Mouse (Mus musculus): ENCODE measurements at regions not wholly inside any gene's neighbourhood (a gene's known extent, or its start where the extent isn't known, plus 50 kb on each side); places are given as distances from the start of the nearest gene placed in this dataset.

GRCm38 (mm10) chr11:52618646-52619045, 145.8 kb upstream of the Fstl4 start:
- in situ Hi-C loops (cut with MboI; ENCODE audit: unreplicated experiment in 2 of 2), result no loop called here

DNA sequence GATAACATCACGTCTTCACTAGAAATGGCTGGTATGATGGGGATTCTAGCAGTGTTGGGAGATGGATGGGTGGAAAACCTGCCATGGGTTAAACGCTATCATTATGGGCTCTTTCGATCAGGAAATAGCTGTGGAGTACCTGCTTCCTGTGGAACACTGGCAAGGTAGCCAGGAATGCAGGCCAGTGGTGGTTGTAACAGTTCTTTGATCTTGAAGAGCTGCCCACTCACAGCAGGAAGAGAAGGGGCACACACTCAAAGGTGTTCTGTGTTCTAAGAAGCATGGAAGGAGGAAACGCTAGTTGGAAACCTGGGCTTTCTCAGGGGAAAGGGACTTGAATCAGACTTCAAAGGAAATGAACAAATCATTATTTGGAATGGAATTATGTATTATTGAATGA, 141.6 kb upstream of the Fstl4 start:
- in situ Hi-C loops (cut with MboI; ENCODE audit: unreplicated experiment in 2 of 2), result no loop called here

- in situ Hi-C loops (cut with MboI; ENCODE audit: unreplicated experiment in 2 of 2), result no loop called here
Observed at GRCm38 (mm10) chr11:52628875-52629274, 135.6 kb upstream of the Fstl4 start.

- in situ Hi-C loops (cut with MboI; ENCODE audit: unreplicated experiment in 2 of 2), result no loop called here
Observed at GRCm38 (mm10) chr11:52629776-52630175, 134.7 kb upstream of the Fstl4 start.

DNA sequence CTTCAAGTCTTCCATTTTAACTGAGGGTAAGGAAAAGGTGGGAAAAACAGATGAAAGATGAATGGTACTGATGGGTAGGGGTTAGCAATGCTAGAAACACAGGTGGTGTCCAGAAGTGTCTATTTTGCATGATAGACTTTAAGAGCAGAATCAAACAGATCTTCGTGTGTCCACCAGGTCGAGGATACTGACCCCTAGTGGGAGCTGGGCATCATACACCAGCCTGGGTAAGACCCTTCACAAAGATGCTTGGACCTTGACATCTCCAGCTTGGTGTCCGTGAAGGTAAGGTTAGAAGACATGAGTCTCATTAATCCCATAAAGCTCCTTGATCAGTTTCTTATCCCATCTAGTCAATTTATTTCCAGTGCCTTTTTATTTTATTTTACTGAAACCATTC, 132.9 kb upstream of the Fstl4 start:
- in situ Hi-C loops (cut with MboI; ENCODE audit: unreplicated experiment in 2 of 2), result no loop called here

- in situ Hi-C loops (cut with MboI; ENCODE audit: unreplicated experiment in 2 of 2), result no loop called here
Observed at GRCm38 (mm10) chr11:52634189-52634588, 130.2 kb upstream of the Fstl4 start.

DNA sequence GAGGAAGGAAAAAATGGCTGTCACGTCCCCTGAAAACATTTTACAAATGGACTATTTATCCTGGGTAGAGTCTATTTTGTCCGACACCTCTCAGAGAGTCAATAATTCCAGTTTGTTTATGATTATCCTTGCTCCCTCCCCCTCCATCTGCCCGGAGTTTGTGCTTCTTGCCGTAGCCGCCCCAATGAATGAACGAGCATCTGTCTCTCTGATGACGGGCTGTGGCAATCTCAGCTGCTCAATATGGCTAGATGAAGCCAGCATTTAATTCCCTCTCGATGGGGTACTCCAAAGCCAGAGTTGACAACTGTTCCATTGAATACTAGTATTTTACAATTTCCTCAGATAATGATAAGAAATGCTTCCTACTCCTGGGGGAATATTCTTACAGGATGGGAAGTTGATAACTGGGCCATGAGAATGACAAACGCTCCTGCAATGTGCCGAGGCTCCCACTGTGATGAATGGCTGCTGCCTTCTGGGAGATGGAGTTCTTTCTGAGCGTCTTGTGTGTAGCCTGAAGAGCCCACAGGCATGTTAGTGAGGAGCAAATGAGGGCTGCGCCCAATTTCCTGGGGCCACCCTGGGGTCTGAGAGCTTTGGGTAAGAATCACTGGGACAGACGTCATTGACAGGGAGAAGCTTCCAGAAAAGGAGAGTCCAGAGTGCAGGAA, 128.6 kb upstream of the Fstl4 start:
- in situ Hi-C loops (cut with MboI; ENCODE audit: unreplicated experiment in 2 of 2), result no loop called here

- in situ Hi-C loops (cut with MboI; ENCODE audit: unreplicated experiment in 2 of 2), result no loop called here
Observed at GRCm38 (mm10) chr11:52638939-52639338, 125.5 kb upstream of the Fstl4 start.

DNA sequence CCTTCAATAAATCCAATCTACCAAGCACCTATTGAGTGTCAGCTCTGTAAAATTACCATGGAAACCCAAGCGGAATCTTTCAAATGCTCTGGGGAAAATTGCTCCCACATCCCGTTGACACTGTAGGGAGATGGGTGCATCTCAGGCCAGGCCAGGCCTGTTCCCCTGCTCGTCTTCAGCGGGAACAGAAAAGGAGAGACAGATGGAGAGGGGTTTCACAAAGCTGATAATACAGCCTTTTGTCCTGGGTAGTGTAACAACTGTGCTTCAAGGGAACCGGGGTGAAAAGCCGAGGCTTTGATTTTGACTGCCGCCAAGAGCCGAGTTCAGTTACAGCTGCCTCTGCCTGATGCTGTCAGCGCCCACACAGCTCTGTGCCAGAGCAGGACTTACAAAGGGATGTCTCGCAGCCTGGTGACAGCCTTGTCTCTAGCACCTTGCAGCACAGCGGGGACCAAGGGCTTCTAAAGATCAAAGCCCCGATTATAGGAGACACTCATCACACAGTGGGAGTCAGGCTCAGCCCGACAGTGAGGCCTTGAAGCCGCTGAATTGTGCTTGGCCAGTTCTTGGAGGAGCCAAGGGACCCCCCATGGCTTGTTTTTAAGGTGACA, 122.6 kb upstream of the Fstl4 start:
- in situ Hi-C loops (cut with MboI; ENCODE audit: unreplicated experiment in 2 of 2), result no loop called here

DNA sequence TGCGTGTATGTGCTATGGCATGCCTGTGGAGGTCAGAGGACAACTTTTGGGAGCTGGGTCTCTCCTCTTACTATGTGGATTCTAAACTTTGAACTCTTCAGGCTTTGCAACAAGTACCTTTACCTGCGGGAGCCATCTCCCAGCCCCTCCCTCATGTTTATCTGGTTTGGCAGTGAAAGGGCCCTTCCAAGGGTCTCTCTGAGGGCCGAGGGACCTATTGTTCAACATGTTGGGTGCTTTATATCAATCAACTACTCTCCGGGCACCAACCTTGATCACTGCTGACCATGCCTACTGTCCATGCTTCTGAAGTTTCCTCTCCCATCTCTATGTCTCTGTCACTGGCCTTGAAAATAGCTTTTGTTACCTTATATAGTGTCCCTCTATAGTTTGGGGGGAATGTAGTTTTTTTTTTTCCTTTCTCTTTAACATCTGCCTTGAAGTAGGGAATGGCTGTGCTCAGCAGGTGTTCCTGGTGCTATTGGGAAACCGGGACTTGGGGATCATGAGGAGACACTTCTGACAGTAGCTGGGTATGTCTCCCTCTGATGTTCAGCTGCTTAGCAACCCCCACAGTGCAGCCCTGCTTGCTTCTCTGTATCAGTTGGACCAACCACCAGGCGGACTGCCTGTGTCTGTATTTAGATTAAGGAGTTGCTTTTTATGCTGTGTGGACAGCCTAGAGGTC, 120.2 kb upstream of the Fstl4 start:
- in situ Hi-C loops (cut with MboI; ENCODE audit: unreplicated experiment in 2 of 2), result no loop called here

- in situ Hi-C loops (cut with MboI; ENCODE audit: unreplicated experiment in 2 of 2), result no loop called here
Observed at GRCm38 (mm10) chr11:52648176-52648839, 116.1 kb upstream of the Fstl4 start.

GRCm38 (mm10) chr11:52648849-52649400, 115.5 kb upstream of the Fstl4 start:
- in situ Hi-C loops (cut with MboI; ENCODE audit: unreplicated experiment in 2 of 2), result no loop called here

- in situ Hi-C loops (cut with MboI; ENCODE audit: unreplicated experiment in 2 of 2), result no loop called here
Observed at GRCm38 (mm10) chr11:52654640-52655039, 109.8 kb upstream of the Fstl4 start.

DNA sequence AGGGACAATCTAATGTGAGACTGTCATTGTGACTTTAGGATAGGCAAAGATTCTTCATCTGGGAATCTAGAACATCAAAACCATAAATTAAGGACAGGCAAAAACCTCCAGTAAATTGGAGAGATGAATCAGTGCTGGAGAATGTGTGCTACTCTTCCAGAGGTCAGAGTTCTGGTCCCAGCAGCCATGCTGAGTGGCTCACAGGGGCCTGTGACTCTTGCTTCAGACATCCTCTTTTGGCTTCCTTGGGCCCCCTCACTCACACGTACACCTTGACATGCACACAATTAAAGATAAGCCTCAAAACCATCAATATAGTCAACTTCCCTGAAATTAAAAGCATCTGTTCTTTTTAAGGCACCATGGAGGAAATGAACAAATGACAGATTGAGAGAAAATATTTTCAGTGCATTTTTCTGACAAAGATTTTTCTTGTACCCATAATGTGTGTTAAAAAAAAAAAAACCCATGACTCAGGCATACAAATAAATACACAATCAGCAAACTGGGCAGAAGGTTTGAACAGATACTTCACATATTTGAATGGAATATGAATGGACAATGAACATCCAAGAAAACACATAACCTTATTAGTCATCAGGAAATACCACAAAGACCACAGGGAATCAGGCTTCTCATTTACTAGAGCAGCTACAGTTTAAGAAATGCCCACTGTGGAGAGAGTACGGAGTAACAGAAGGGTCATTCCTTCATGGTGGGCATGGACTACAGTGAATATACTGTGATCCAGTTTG, 108.5 kb upstream of the Fstl4 start:
- in situ Hi-C loops (cut with MboI; ENCODE audit: unreplicated experiment in 2 of 2), result no loop called here

DNA sequence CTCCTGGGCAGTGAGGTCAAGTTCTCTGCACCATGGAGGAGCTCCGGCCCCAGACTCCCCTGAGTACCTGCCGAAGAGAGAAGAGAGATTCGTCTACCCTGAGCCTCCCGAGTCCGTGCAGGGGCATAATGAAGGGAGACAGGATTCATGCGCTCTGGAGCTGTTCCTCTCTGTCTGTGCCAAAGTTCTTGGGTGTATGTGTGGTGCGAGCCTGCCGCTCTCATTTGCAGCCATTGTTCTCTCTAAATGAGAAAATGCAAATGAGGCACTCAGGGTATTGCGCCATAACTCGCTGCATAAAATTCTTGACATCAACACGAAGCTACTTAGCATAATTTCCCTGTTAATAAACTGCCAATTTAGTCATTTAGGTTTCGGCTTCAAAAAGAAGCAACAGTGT, 103.2 kb upstream of the Fstl4 start:
- in situ Hi-C loops (cut with MboI; ENCODE audit: unreplicated experiment in 2 of 2), result no loop called here

DNA sequence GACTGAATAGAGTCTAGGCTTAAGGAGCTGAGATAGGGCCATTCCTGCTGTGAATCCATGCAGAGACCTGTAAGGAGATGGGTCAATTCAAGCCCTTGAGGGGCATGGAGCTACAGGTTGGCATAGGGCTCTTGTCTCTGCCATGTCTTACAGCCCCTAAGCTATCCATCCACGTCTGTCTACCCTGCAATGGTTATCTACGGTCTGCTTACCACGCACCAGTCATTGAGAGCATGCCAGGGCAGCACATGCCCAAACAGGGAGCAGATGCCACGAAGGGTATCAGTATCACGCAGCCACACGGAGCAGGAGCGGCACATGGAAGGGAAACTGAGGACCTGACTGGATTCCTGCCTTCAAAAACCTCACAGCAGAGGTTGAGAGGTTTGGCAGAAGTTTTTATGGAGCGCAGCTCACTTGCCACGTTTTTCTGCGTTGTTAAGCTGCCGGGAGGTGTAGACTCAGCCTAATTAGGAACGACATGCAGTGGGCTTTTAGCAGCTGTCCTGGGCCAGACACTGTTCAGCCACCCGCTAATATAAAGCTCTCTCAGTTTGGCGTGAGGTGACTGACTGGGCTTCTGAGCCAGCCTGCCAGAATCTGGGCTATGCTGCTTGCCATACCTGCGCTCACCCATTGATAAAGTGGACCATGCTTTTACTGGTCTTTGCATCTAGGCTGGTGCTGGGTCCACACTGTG, 102.4 kb upstream of the Fstl4 start:
- in situ Hi-C loops (cut with MboI; ENCODE audit: unreplicated experiment in 2 of 2), result no loop called here

- in situ Hi-C loops (cut with MboI; ENCODE audit: unreplicated experiment in 2 of 2), result no loop called here
Observed at GRCm38 (mm10) chr11:52665343-52665742, 99.1 kb upstream of the Fstl4 start.

DNA sequence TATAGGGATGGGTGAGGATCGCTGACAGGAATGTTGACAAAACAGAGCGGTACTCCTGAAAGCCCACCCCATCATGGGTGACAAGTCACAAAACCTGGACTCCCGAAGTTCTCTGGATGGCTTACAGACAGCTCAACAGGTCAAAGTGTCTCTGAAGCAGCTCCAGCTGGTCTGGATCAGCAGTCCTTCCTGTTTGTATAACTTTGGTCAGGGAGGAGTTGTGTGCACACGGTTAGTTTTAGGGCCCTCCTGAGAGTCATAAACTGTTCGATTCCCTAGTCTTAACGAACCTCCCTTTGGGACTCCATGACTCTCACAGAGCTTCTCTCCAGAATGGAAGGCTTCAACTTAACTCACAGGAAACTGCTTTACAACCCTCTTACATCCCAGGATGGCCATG, 89.4 kb upstream of the Fstl4 start:
- in situ Hi-C loops (cut with MboI; ENCODE audit: unreplicated experiment in 2 of 2), result no loop called here

GRCm38 (mm10) chr11:52678259-52678658, 86.2 kb upstream of the Fstl4 start:
- in situ Hi-C loops (cut with MboI; ENCODE audit: unreplicated experiment in 2 of 2), result no loop called here

DNA sequence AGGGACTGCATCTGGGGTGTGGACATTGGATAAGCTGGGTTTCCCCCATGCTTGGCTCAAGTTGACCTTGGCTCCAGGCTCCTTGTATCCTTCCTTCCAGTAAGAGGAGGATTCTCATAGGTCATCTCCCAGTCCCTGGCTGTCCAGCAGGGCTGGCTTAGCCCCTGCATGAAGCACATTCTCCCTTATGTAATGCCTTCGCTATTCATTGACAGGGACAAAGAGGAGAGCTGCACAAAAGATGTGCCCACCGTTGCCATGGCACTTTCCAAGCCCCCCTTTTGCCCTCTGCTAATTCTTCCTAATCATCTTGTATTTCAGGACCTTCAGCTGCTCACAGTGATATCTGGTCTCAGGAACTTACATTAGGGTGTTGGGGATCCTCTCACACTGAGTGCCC, 79.0 kb upstream of the Fstl4 start:
- in situ Hi-C loops (cut with MboI; ENCODE audit: unreplicated experiment in 2 of 2), result no loop called here
